Mouse (Mus musculus) stomach, postnatal 0 days (tissue): ENCODE data around the gene Fhit.

Experiments used
- CTCF ChIP-seq: IDR thresholded peaks from 2 replicates; pipeline ENCODE4 v1.5.1; 2016; ENCODE audit warnings: antibody characterized with exemption, low read depth, mild to moderate bottlenecking, moderate library complexity
- EP300 ChIP-seq: optimal IDR thresholded peaks from 2 replicates; pipeline ENCODE3; 2016; ENCODE audit warnings: antibody characterized with exemption

DNA sequence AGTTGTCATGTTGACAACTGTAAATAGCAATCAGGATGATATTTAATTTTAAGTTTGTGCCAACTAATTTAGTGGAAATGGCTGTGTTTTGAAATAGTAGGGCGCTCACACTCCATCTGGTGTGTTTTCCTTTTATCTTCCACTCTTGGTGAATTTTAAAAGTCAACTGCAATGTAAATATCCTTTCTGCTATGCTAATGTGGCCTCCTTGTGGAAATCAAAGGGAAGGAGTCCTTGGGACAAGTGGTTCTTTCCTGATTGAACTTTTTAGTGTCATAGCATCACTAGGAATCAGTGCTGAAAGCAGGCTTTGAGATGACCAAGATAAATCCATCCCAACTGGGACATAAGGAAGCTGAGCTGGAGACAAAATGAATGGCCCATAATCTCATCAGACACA, 1413.1 kb downstream of the Fhit start:
- TF ChIP-seq EP300 (no peak), CTCF (peak; percentile 5; the same call in 1 of the 2 replicates)
